Mouse (Mus musculus) ES-E14 (cell line): ENCODE measurements at regions not wholly inside any gene's neighbourhood (a gene's known extent, or its start where the extent isn't known, plus 50 kb on each side); places are given as distances from the start of the nearest gene placed in this dataset.

Experiments used
- CHD2 ChIP-seq: IDR thresholded peaks from 2 replicates; pipeline ENCODE4 v1.6.1; 2014; ENCODE audit warnings: mild to moderate bottlenecking, low read depth, low read length, inconsistent platforms
- HCFC1 ChIP-seq: IDR thresholded peaks from 2 replicates; pipeline ENCODE4 v1.6.1; 2012; ENCODE audit warnings: low read length, inconsistent platforms, borderline replicate concordance; ENCODE audit not compliant: insufficient read depth

- TF ChIP-seq CHD2 (no peak), HCFC1 (no peak)
Measured at GRCm38 (mm10) chr9:34204479-34204878, 281.2 kb upstream of the Kirrel3 start.
